Mouse (Mus musculus) mammary gland, adult 2 months (tissue): ENCODE measurements around the gene Smpdl3a. TPM values are rescaled to one million over a fixed set of nuclear protein-coding genes. Genes with fewer than 3 reads are reported as not detected.

Experiments
- polyA plus RNA-seq: library from polyadenylated mRNA; depleted of rRNA; stranded (reverse); fragments of >200 nt; gene quantifications from 2 replicates; pipeline ENCODE4 v1.2.3, GENCODE M21; 2012; ENCODE audit warnings: low replicate concordance; rRNA removed

Smpdl3a gene
- 123 and 129 TPM in 2 replicates for polyA plus RNA-seq

DNA sequence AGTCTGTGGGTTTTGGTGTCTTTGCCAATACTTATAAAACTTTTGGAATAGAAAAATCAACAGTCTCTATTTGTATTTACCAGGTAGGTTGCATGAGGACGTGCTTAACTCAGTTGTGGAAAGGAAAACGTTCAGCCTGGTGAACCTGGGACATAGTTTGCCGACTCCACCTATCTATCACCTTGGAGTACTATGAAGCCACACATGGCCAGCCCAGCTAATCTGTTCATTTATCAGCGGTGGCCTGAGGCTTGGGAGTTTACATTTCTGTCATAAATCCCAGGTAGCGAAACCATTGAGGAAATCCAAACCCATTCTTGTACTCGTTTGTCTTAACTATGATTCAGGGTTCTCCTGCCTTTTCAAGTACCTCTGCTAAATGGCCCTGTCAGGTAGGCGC, at the start of gene Smpdl3a:
Smpdl3a (plus strand) TSS at position 318 of the 400 bp plus-strand sequence.

DNA sequence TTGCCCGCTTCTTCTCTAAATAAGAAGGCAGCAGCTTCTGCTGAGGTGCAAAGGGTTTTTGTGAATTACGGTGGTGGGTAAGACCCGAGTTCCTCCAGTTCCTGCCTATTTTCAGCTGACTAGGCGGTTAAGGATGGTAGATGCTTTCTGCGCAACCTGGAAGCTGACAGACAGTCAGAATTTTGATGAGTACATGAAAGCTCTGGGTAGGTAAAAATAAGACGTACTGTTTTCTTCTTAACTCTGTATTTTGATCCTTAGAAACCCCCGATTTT, 9.3 kb upstream of the Smpdl3a start, which contains the start of gene Fabp7:
Fabp7 (plus strand) TSS at position 6 of the 275 bp plus-strand sequence.

Other genes starting within 250 kb of the Smpdl3a start
- gene Pkib, start 162.4 kb upstream of the Smpdl3a start, polyA plus RNA-seq, result 1.3 and 2.0 TPM in 2 replicates
- gene Fabp7, start 9.5 kb upstream of the Smpdl3a start, polyA plus RNA-seq, result 0.19 TPM in 1 of 2 replicates, not detected in the other